Mouse (Mus musculus) kidney, adult 8-10 months (tissue): ENCODE results near the gene Ccdc136.
A peak's percentile ranks its signal among the peaks of the same experiment; 100 is the strongest.

ENCODE experiments used
- DNase-seq, 2 experiments: peaks; one replicate each; pipeline ENCODE4 v3.0.0; 2022

The Ccdc136 gene

GRCm38 (mm10) chr6:29439789-29440188, 43.7 kb downstream of the Ccdc136 start:
- no peak for DNase-seq

GRCm38 (mm10) chr6:29444773-29445172, 48.7 kb downstream of the Ccdc136 start:
- DNase-seq = peak in 1 of 2 experiments; percentile 51

GRCm38 (mm10) chr6:29445354-29445753, 49.2 kb downstream of the Ccdc136 start:
- no peak for DNase-seq

- DNase-seq = no peak
Measured at GRCm38 (mm10) chr6:29449858-29450257, 53.7 kb downstream of the Ccdc136 start.

GRCm38 (mm10) chr6:29450667-29451066, 54.6 kb downstream of the Ccdc136 start:
- no peak for DNase-seq

GRCm38 (mm10) chr6:29461502-29461901, 65.4 kb downstream of the Ccdc136 start:
- DNase-seq = no peak

GRCm38 (mm10) chr6:29463388-29463787, 67.3 kb downstream of the Ccdc136 start:
- no peak for DNase-seq

- DNase-seq = peak; percentile 93 to 94
Measured at GRCm38 (mm10) chr6:29467583-29468354, 71.7 kb downstream of the Ccdc136 start, which contains the start of gene Atp6v1f. Gene Atp6v1f, plus strand, starts transcription at chr6:29467718.

GRCm38 (mm10) chr6:29468851-29469250, 72.7 kb downstream of the Ccdc136 start:
- DNase-seq = peak; percentile 40 to 65

GRCm38 (mm10) chr6:29471137-29471536, 75.0 kb downstream of the Ccdc136 start, which contains the start of gene Atp6v1fnb:
Gene Atp6v1fnb, plus strand, starts transcription at chr6:29471437.
- no peak for DNase-seq

- peak; percentile 89 to 91 for DNase-seq
Measured at GRCm38 (mm10) chr6:29473941-29474691, 78.0 kb downstream of the Ccdc136 start.

- peak; percentile 75 to 76 for DNase-seq
Measured at GRCm38 (mm10) chr6:29474736-29475135, 78.6 kb downstream of the Ccdc136 start.
